Mouse (Mus musculus) erythroblast, embryonic 14.5 days (primary cell): ENCODE results near the gene Nav2.

Source experiments
- GATA1 ChIP-seq: IDR thresholded peaks from 2 replicates; pipeline ENCODE4 v1.6.1; 2012; ENCODE audit warnings: low read length, inconsistent platforms, mixed read lengths
- TAL1 ChIP-seq: IDR thresholded peaks from 3 replicates; pipeline ENCODE4 v1.6.1; 2012; ENCODE audit warnings: low read length, inconsistent platforms, mixed read lengths

GRCm38 (mm10) chr7:48917988-48918387 lies 9.5 kb downstream of the Nav2 start:
- TF ChIP-seq TAL1 (no peak), GATA1 (no peak)
